Mouse (Mus musculus): ENCODE data around the gene Dap. TPM values are rescaled to one million over a fixed set of nuclear protein-coding genes. Genes with fewer than 3 reads are reported as not detected.

Dap gene
- polyA plus RNA-seq, 1 experiment from 2014 or later, result 29.0 TPM

GRCm38 (mm10) chr15:31224806-31225642 lies 910 bp downstream of the Dap start:
- Histone ChIP-seq H3K36me3 (replicated peaks) (no peaks in the 10 kb centered on the region), H3K4me3 (peak overlapping the region; percentile 80), H3K27me3 (ENCODE audit: poor library complexity, severe bottlenecking) (no peaks in the 10 kb centered on the region), H3K4me1 (peaks cover 24% of the 10 kb centered on the region), H3K27ac (peak overlapping the region; percentile 92), H3K9me3 (no peaks in the 10 kb centered on the region)
- WGBS, result 51% methylated on average over 13 of the region's 13 CpGs
- DNase-seq (ENCODE audit: extremely low spot score, low spot score), result no peak

DNA sequence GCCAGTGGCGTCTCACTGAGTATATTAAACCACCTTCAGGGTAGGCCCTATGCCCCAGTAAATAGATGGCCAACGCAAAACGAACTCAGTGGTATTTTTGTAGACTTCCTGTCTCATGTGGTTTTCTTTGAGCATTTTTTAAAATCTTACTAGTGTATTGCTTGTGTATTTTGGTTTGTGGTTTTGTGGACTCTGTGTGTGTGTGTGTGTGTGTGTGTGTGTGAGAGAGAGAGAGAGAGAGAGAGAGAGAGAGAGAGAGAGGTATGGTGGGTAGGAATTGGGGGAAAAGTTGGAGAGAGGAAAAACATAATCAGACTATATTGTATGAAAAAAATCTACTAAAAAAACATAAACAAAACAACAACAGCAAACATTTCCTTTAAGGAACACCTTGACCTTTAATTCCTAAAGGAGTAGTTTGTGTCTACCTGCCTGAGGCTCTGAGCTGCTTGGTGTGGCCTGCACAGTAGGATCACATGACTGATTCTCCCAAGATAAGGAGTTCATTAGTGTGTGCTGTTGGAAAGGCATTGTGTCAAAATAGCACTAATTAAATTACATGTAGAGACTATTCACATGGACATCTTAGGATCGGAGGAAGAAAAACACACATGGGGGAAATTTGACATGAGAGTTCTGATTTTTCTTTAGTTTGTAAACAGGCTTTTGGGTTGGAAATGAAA lies 1.7 kb downstream of the Dap start:
- no peak overlapping the region for H3K27ac ChIP-seq
- no peaks in the 10 kb centered on the region for H3K27me3 ChIP-seq (ENCODE audit: poor library complexity, severe bottlenecking)
- H3K9me3 ChIP-seq, result no peaks in the 10 kb centered on the region
- H3K4me3 ChIP-seq, result no peak overlapping the region
- H3K4me1 ChIP-seq, result peaks cover 24% of the 10 kb centered on the region
- WGBS, result 91% methylated on average over 4 of the region's 4 CpGs
- H3K36me3 ChIP-seq (replicated peaks), result no peaks in the 10 kb centered on the region
- DNase-seq (ENCODE audit: extremely low spot score, low spot score), result no peak

DNA sequence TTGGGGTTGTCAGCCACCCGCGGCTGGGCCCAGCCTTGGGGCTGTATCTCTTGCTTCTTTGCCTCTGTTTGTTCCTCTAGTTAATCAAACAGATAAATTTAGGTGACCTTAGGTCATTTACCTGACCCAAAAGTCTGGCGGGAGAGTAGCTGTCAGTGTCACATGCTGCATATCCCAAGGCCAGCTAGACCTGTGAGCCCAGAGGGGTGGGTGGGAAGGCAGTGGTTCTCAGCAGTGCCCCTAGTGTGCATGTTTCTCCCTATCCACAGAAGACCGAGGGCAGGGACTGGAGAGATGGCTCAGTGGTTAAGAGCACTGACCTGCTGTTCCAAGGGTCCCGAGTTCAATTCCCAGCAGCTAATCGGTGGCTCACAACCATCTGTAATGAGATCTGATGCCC lies 2.4 kb downstream of the Dap start:
- no peak for DNase-seq (ENCODE audit: extremely low spot score, low spot score)
- Histone ChIP-seq H3K4me3 (no peak overlapping the region), H3K4me1 (peaks cover 24% of the 10 kb centered on the region), H3K9me3 (no peaks in the 10 kb centered on the region), H3K36me3 (replicated peaks) (no peaks in the 10 kb centered on the region), H3K27ac (no peak overlapping the region), H3K27me3 (ENCODE audit: poor library complexity, severe bottlenecking) (no peaks in the 10 kb centered on the region)
- WGBS, result 74% methylated on average over 6 of the region's 6 CpGs

DNA sequence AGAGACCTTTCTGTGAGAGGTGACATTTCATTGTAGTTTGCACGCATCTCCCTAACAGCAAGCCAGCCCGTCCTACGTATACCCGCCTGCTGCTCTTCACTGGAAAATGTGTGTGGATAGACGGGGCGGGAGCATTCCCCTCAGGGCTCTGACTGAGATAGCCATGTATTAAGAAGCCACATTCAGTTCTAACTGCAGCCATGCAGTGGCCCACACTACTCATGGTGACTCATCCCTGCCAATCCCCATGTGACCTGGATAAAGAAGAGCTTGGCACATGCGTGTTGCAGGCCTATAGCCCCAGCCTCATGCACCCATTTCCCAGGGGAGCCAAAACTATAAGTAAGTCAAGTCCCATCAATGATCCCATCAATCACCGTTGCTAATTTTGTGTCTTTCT lies 3.7 kb downstream of the Dap start:
- no peak overlapping the region for H3K4me3 ChIP-seq
- 93% methylated on average over 8 of the region's 8 CpGs for WGBS
- no peaks in the 10 kb centered on the region for H3K36me3 ChIP-seq (replicated peaks)
- no peak for DNase-seq (ENCODE audit: extremely low spot score, low spot score)
- no peaks in the 10 kb centered on the region for H3K27me3 ChIP-seq (ENCODE audit: poor library complexity, severe bottlenecking)
- no peaks in the 10 kb centered on the region for H3K9me3 ChIP-seq
- H3K4me1 ChIP-seq, result peaks cover 24% of the 10 kb centered on the region
- H3K27ac ChIP-seq, result no peak overlapping the region

GRCm38 (mm10) chr15:31233006-31233405 lies 8.9 kb downstream of the Dap start:
- Histone ChIP-seq H3K9me3 (no peaks in the 10 kb centered on the region), H3K4me1 (no peaks in the 10 kb centered on the region), H3K4me3 (no peak overlapping the region), H3K27ac (no peak overlapping the region), H3K27me3 (ENCODE audit: poor library complexity, severe bottlenecking) (no peaks in the 10 kb centered on the region), H3K36me3 (replicated peaks) (0 out of 2 replicates have a peak, but pooled peaks cover 2% of the 10 kb centered on the region)
- WGBS, result 97% methylated on average over 1 of the region's 1 CpGs
- DNase-seq (ENCODE audit: extremely low spot score, low spot score), result no peak

DNA sequence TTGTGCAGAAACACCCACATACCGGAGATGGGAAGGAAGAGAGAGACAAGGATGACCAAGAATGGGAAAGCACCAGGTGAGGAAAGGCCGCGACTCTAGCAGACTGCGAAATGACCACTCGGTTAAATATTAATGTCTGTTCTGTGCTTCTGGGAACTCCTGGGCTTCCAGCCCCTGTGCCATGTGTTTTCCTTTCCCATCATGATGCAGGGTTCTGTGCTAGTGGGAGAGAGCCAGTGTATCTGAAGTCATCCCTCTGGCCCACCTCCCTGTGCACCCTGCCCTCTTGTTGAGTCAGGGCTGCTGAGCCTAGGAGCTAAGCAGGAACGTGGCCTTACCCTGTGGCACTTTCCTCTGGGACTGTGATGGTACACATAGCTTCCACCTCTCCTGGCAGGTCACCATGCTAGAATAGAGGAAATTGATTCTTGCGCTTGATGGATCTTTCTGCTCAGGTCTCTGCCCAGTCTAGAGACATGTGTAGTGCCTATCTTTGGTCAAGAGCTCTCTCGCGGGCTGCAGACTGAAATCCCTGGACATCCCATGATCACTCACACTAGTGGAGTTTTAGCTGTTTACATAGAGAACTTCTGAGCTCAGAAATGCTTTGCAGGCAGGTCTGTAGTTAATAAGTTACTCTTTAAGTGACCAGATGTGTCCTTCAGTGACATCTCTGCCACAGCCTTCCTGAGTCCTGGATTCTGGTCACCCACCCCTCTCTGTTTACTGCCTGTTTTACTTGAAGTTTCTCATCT lies 11.9 kb downstream of the Dap start:
- Histone ChIP-seq H3K27me3 (ENCODE audit: poor library complexity, severe bottlenecking) (no peaks in the 10 kb centered on the region), H3K36me3 (replicated peaks) (peaks cover 2% of the 10 kb centered on the region; the same call in 1 of the 2 replicates), H3K27ac (no peak overlapping the region), H3K4me3 (no peak overlapping the region), H3K9me3 (no peaks in the 10 kb centered on the region), H3K4me1 (no peaks in the 10 kb centered on the region)
- WGBS, result 93% methylated on average over 9 of the region's 9 CpGs
- DNase-seq (ENCODE audit: extremely low spot score, low spot score), result no peak

DNA sequence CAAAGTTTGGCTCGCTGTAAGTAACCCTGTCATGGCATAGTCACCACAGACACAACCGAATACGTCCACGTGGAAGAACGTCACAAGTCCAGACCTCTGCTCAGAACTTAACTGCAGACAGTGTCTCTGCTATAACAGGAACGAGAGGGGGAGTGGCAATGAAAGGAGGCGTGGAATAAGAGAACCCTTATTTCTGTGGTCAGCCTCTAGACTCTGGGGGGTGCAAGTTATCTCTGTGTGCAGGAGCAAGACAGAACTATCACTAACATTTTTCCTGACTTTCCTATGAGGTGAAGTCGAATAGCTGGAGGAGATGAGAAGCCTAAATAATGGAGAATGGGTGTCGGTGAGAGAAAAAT lies 12.4 kb downstream of the Dap start:
- DNase-seq (ENCODE audit: extremely low spot score, low spot score), result no peak
- no peaks in the 10 kb centered on the region; the same call in 1 of the 2 replicates for H3K9me3 ChIP-seq
- no peaks in the 10 kb centered on the region for H3K4me1 ChIP-seq
- no peak overlapping the region for H3K4me3 ChIP-seq
- H3K27ac ChIP-seq, result no peak overlapping the region
- 91% methylated on average over 9 of the region's 9 CpGs for WGBS
- peaks cover 3% of the 10 kb centered on the region; the same call in 1 of the 2 replicates for H3K36me3 ChIP-seq (replicated peaks)
- no peaks in the 10 kb centered on the region for H3K27me3 ChIP-seq (ENCODE audit: poor library complexity, severe bottlenecking)

DNA sequence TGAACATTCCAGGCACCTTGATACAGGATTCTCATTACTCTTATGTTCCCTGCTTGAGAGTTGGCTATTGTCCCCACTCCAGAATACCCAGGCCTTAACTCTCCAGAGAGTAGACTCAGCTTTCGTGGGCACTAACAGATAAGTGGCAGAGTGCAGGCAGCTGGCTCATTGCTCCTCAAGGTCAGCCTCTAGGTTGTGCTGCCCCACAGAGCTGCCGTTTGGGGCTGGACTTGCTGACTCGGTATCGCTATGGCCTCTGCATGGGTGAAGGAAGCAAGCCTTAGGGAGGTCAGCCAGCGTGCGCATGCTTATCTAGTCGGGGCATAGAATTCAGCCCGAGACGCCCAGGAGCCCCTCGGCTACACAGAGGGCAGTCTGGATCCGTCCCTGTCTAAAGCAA lies 13.3 kb downstream of the Dap start:
- H3K27me3 ChIP-seq (ENCODE audit: poor library complexity, severe bottlenecking), result no peaks in the 10 kb centered on the region
- H3K4me1 ChIP-seq, result no peaks in the 10 kb centered on the region
- H3K9me3 ChIP-seq, result no peaks in the 10 kb centered on the region; the same call in 1 of the 2 replicates
- H3K27ac ChIP-seq, result no peak overlapping the region
- H3K36me3 ChIP-seq (replicated peaks), result peaks cover 10% of the 10 kb centered on the region
- no peak for DNase-seq (ENCODE audit: extremely low spot score, low spot score)
- H3K4me3 ChIP-seq, result no peak overlapping the region
- 92% methylated on average over 11 of the region's 11 CpGs for WGBS

GRCm38 (mm10) chr15:31237898-31238297 lies 13.8 kb downstream of the Dap start:
- 75% methylated on average over 5 of the region's 5 CpGs for WGBS

DNA sequence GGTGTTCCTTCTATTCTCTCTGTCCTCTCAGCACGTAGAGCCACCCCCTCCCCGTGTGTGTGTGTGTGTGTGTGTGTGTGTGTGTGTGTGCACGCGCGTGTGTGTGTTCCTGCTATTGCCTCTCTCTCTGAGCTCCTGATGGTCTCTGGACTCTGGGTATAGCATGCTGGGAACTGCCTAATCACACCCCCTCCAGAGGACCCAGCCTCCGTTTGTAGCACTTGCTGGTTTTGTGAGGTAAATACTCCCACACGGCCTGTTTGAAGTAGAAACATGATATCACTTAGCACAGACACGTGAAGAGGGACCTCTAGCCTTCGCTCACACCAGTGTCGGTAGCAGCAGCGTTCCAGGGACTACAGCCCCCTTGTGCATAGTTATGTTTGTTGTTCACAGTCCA lies 14.5 kb downstream of the Dap start:
- Histone ChIP-seq H3K4me1 (no peaks in the 10 kb centered on the region), H3K27me3 (ENCODE audit: poor library complexity, severe bottlenecking) (no peaks in the 10 kb centered on the region), H3K4me3 (no peak overlapping the region), H3K27ac (no peak overlapping the region), H3K36me3 (replicated peaks) (peaks cover 12% of the 10 kb centered on the region), H3K9me3 (no peaks in the 10 kb centered on the region; the same call in 1 of the 2 replicates)
- DNase-seq (ENCODE audit: extremely low spot score, low spot score), result no peak
- WGBS, result 84% methylated on average over 11 of the region's 11 CpGs

More at GRCm38 (mm10) chr15:31237898-31238297, 13.8 kb downstream of the Dap start:
- Histone ChIP-seq H3K36me3 (replicated peaks) (peaks cover 10% of the 10 kb centered on the region), H3K4me3 (no peak overlapping the region), H3K27ac (no peak overlapping the region), H3K4me1 (no peaks in the 10 kb centered on the region), H3K9me3 (no peaks in the 10 kb centered on the region; the same call in 1 of the 2 replicates), H3K27me3 (ENCODE audit: poor library complexity, severe bottlenecking) (no peaks in the 10 kb centered on the region)
- DNase-seq (ENCODE audit: extremely low spot score, low spot score), result no peak

DNA sequence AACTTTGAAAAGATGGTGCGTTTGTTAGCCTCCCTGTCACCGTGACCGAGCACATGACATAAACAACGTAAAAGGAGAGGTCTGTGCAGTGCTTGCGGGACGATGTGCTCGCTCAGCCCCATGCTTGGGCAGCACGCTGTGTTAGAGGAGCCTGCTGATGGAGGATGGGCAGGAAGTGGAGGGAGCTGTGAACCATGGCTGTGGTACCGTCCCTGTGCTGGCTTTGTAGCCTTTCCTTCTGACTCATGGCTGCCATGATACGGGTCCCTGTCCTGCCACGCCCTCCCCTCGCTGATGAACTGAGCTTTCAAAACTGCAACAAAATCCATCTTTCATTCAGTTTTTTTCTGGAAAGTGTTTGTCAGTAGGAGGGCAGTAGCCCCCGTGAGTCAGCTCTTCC lies 15.6 kb downstream of the Dap start:
- H3K9me3 ChIP-seq, result no peaks in the 10 kb centered on the region; the same call in 1 of the 2 replicates
- no peaks in the 10 kb centered on the region for H3K4me1 ChIP-seq
- H3K27me3 ChIP-seq (ENCODE audit: poor library complexity, severe bottlenecking), result no peaks in the 10 kb centered on the region
- DNase-seq (ENCODE audit: extremely low spot score, low spot score), result no peak
- WGBS, result 91% methylated on average over 13 of the region's 13 CpGs
- no peak overlapping the region for H3K27ac ChIP-seq
- H3K4me3 ChIP-seq, result no peak overlapping the region
- peaks cover 12% of the 10 kb centered on the region for H3K36me3 ChIP-seq (replicated peaks)

- DNase-seq (ENCODE audit: extremely low spot score, low spot score), result no peak
- Histone ChIP-seq H3K27me3 (ENCODE audit: poor library complexity, severe bottlenecking) (no peaks in the 10 kb centered on the region), H3K9me3 (no peaks in the 10 kb centered on the region; the same call in 1 of the 2 replicates), H3K27ac (no peak overlapping the region), H3K4me1 (no peaks in the 10 kb centered on the region), H3K4me3 (no peak overlapping the region), H3K36me3 (replicated peaks) (peaks cover 12% of the 10 kb centered on the region)
- over 99% methylated on average over 4 of the region's 4 CpGs for WGBS
Measured at GRCm38 (mm10) chr15:31240181-31240580, 16.1 kb downstream of the Dap start.

All from forebrain, embryonic 10.5 days (tissue).